Mouse (Mus musculus): ENCODE data around the gene Cox20. TPM values are rescaled to one million over a fixed set of nuclear protein-coding genes. Genes with fewer than 3 reads are reported as not detected.
"Not testable (repeated sequence)": the region's sequence is repeated elsewhere in the genome, so short reads cannot be mapped to it uniquely, and the experiment has no call there.

Gene Cox20
- total RNA-seq, 4 experiments from 2014 or later = 28.6 to 37.8 (median 30.5) TPM

GRCm38 (mm10) chr1:178320038-178320722 lies 1.2 kb downstream of the Cox20 start:
- no peak for DNase-seq (ENCODE audit: low spot score in 2 of 2)

- DNase-seq (ENCODE audit: low spot score in 2 of 2) = no peak
These were observed 2.0 kb downstream of the Cox20 start for GRCm38 (mm10) chr1:178320723-178321590.

GRCm38 (mm10) chr1:178321730-178322357 lies 2.9 kb downstream of the Cox20 start:
- DNase-seq (ENCODE audit: low spot score in 2 of 2) = no peak

- DNase-seq (ENCODE audit: low spot score in 2 of 2) = no peak
These were observed 4.3 kb downstream of the Cox20 start for GRCm38 (mm10) chr1:178323235-178323634.

GRCm38 (mm10) chr1:178324568-178324967 lies 5.6 kb downstream of the Cox20 start:
- no peak for DNase-seq (ENCODE audit: low spot score in 2 of 2)

DNA sequence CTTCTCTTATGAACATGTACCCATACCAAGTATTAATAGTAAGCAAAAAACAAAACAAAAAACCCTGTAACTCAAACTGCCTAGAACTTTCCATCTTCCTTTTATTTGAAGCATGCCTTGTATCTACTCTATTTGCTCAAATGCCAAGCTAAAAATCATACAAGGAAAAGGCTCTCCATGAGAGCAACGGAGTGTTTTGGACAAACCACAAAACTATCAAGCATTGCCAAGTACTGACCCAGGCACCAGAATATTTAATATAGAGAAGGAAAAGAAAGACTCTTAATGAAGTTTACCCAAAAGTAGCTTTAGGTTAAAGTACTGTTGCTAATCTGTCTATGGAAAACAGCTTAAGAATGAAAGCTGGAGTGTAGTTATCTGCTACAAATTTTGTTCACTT lies 7.4 kb downstream of the Cox20 start:
- DNase-seq (ENCODE audit: low spot score in 2 of 2) = no peak

GRCm38 (mm10) chr1:178326950-178327349 lies 8.0 kb downstream of the Cox20 start:
- no peak for DNase-seq (ENCODE audit: low spot score in 2 of 2)

- DNase-seq (ENCODE audit: low spot score in 2 of 2) = no peak
These were observed 10.1 kb downstream of the Cox20 start for GRCm38 (mm10) chr1:178329017-178329416.

DNA sequence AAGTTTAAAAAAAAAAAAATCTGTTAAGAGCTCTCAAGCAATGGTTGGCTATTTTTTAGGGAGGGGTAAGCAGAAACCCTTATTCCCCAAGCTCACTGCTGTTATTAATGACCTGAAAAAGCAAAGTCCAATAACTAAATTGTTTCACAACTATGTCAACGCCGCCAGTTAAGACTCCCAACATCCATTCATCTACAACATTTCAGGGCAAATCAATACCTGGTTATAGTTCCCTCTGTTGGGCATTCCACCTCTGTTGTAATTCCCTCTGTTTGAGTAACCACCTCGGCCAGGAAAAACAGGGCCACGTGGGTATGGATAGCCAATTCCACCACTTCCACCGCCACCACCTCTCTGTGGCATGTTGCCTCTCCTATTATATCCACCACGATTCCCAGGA lies 11.0 kb downstream of the Cox20 start:
- no peak for DNase-seq (ENCODE audit: low spot score in 2 of 2)

DNA sequence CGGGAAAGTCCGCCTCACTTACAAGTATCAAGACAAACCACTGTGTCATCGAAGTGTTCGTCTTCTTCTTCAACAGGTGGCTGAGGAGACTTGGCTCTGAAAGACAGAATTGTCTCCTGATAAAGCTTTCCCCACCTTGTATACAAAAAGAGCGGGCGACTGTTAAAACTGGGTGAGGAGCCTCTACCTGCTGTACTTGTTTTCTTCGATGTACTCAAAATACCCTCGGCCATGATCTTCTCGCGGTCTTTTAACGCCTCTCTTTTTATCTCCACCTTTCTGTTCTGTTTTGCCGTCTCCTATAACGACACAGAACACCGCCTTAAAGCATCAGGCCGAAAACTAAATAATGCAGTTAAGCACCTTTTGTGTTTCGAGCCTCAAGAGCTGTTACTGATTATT lies 16.9 kb downstream of the Cox20 start:
- no peak for DNase-seq (ENCODE audit: low spot score in 2 of 2)

DNA sequence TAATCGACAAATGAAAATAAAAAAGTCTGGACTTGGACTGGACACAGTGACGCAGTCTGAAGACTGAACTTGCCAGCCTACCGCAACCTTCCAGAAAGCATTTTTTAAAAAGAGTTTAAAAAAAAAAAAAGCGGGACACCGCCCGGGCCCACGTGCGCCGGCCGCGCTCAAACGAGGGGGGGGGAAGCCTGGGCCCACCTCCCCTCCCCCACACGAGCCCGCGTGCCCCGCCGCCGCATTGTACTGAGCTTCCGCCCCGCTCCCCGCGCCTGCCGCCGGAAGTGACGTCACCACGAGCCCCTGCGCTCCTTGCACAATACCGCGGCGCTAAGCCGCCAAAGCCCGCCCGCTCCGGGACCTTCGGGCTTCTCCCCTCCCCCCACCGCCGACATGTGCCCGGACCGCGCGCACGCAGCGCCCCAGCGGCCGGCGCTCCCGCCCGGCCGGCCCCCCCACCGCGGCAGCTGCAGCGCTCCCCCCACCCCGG lies 17.4 kb downstream of the Cox20 start:
- peak; percentile 86 to 90 for DNase-seq (ENCODE audit: low spot score in 2 of 2)

DNA sequence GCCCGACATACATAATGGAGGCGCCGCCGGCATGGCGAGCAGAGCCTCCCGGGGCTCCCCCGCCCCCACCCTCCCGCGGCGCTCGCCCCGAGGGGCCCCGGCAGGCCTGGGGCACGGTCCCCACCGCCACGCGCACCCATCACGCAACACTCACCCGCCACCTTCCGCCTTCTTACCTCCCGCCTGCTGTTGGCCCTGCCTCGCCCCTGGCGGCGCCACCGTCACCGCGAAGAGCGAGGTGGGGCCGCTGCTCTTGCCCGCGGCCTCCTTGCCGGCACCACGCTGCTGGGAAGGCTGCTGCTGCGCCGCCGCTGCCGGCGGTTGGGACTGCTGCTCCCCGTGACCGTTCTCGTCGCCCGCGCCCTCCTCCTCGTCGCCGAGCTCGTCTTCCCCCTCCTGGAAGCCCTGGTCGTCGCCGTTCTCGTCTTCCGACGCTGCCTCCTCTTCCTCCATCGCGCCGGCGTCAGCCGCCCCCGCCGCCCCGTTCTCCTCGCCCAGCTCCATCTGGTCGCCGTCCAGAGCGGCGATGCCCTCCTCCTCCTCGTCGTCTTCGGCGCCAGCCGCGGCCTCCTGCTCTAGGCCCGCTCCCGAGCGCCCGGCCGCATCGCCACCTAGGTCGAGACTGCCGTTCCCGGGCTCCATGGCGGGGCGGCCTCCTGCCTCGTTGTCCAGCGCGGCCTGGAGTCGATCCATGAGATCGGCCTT lies 18.0 kb downstream of the Cox20 start:
- DNase-seq (ENCODE audit: low spot score in 2 of 2) = no peak

- DNase-seq (ENCODE audit: low spot score in 2 of 2) = peak; percentile 92 to 95
These were observed 18.8 kb downstream of the Cox20 start, which contains the start of gene Hnrnpu for GRCm38 (mm10) chr1:178337551-178338317. Gene Hnrnpu, minus strand, starts transcription at chr1:178337797.

- no peak for DNase-seq (ENCODE audit: low spot score in 2 of 2)
These were observed 19.4 kb downstream of the Cox20 start for GRCm38 (mm10) chr1:178338318-178338641.

DNA sequence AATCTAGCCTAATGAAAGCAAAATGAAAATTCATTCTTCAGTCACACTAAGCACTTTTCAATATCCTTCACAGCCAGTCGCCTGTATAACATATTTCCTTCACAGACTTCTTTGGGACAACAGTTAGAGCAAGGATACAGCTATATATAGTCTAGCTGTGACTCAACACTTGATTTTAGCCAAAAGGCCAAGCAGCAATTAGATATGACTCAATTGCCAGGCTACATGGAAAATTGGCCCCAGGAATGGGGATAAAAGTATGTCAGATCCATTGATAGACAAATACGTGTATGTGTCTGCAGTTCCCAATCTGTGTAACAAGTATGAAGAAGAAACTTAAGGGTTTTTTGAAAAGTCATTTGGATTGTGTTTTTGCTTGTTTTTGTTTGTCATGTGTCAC lies 21.3 kb downstream of the Cox20 start:
- no peak for DNase-seq (ENCODE audit: low spot score in 2 of 2)

DNA sequence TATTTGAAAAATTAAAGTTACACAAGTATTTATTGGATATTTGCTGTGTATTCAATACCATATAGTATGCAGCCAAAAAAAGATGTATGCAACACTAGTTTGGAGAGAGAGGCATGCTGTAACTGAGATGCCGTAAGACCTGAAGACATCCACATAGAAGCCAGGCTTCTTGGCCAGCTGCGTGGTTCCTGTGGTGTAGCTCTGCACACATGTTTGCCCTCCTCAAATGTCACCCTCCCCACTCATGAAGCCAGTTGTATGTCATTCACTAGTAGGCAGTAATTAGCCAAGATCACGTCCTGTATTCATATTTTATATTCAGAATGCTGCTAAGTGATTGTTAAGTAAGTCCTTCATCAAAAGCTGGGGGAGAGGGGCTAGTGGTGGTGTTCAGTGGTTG lies 22.5 kb downstream of the Cox20 start:
- no peak for DNase-seq (ENCODE audit: low spot score in 2 of 2)

DNA sequence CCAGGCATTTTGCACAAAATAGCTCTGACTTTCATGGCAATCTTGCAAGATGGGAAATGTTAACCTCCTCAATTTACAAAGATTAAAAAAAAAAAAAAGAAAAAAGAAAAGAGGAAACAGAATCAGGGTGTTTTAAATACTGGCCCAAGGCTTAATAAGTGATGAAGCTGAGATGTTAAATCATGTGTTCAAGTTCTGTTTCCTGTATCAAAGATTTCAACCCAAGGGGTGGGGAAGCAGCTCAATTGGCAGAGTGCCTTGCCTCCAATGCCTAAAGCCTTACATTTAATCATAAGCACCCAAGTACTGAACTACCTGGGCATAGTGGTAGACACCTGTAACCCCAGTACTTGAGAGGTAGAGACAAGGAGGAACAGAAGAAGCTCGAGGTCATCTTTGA lies 23.1 kb downstream of the Cox20 start:
- no peak for DNase-seq (ENCODE audit: low spot score in 2 of 2)

- DNase-seq (ENCODE audit: low spot score in 2 of 2) = no peak
These were observed 23.7 kb downstream of the Cox20 start for GRCm38 (mm10) chr1:178342612-178343011.

DNA sequence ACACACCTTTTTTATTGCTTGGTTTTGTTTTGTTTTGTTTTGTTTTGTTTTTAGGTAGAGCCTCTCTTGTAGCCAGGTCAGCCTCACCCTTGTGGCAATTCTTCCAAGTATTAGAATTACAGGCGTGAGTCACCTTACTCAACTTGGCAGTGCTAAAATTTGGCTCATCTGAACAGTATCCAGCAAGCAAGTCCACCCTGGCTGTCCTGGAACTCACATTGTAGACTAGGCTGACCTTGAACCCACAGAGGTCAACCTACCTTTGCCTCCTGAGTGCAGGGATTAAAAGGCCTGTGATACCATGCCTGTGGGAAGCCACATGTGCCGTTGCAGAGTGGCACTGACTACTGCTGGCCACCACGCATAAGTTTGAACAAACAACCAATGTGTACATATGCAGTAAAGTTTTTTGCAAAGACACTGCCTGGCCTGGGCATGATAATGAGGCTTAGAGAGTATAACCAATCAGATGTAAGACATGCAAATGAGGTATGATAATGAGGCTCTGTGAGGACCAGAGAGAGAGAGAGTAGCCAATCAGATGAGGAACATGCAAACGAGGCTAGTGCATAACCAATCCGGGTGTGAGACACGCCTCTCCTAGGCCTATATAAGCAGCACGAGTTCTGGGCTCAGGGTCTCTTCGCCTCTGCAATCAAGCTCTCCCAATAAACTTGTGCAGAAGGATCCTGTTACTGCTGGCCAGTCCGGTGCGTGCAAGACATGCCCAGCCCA lies 25.3 kb downstream of the Cox20 start:
- not testable (repeated sequence) for DNase-seq (ENCODE audit: low spot score in 2 of 2)

- no peak for DNase-seq (ENCODE audit: low spot score in 2 of 2)
These were observed 31.9 kb downstream of the Cox20 start for GRCm38 (mm10) chr1:178350792-178351191.
